Mouse (Mus musculus) heart, embryonic 13.5 days (tissue): ENCODE measurements around the gene Ldlrad1. TPM values are rescaled to one million over a fixed set of nuclear protein-coding genes. Genes with fewer than 3 reads are reported as not detected.

Experiments
- polyA plus RNA-seq: library from polyadenylated mRNA; unstranded; fragments of >200 nt; fragmentation: Nextera tagmentation; extraction: Ambion mirVana; gene quantifications from 2 replicates; pipeline ENCODE4 v1.2.1, GENCODE M21; 2015

The Ldlrad1 gene
- polyA plus RNA-seq, 1 experiment from 2014 or later: not detected

Other genes starting within 250 kb of the Ldlrad1 start
- gene Mrpl37, start 142.3 kb upstream of the Ldlrad1 start, polyA plus RNA-seq: 86.4 and 91.1 TPM in 2 replicates
- gene Cyb5rl, start 142.2 kb upstream of the Ldlrad1 start, polyA plus RNA-seq: 4.3 and 4.6 TPM in 2 replicates
- not detected in 2 replicates for gene Cdcp2, start 112.3 kb upstream of the Ldlrad1 start, polyA plus RNA-seq
- 327 TPM in 2 replicates for gene Tmem59, start 30.8 kb upstream of the Ldlrad1 start, polyA plus RNA-seq
- gene Tceanc2, start 30.1 kb upstream of the Ldlrad1 start, polyA plus RNA-seq: 14.5 and 15.2 TPM in 2 replicates
- 53.5 and 56.9 TPM in 2 replicates for gene Lrrc42, start 44.4 kb downstream of the Ldlrad1 start, polyA plus RNA-seq
- gene Hspb11, start 44.4 kb downstream of the Ldlrad1 start, polyA plus RNA-seq: 33.4 and 36.2 TPM in 2 replicates
- not detected in 2 replicates for gene Dio1, start 98.0 kb downstream of the Ldlrad1 start, polyA plus RNA-seq
- gene Yipf1, start 105.2 kb downstream of the Ldlrad1 start, polyA plus RNA-seq: 42.7 and 44.3 TPM in 2 replicates
- gene Ndc1, start 158.6 kb downstream of the Ldlrad1 start, polyA plus RNA-seq: 24.8 and 25.5 TPM in 2 replicates
- 0.12 and 0.64 TPM in 2 replicates for gene Glis1, start 225.4 kb downstream of the Ldlrad1 start, polyA plus RNA-seq